Mouse (Mus musculus) lung, postnatal 0 days (tissue): ENCODE measurements around the gene Nit1. TPM values are rescaled to one million over a fixed set of nuclear protein-coding genes. Genes with fewer than 3 reads are reported as not detected.
"Not testable (repeated sequence)": the region's sequence is repeated elsewhere in the genome, so short reads cannot be mapped to it uniquely, and the experiment has no call there.

ENCODE experiments used
- ATAC-seq: fragments of 200-750 bp; cut with Nextera tagmentation; 2 replicates; pipeline ENCODE4 v1.8.0; 2017; ENCODE audit warnings: moderate library complexity
- DNase-seq: peaks from one replicate; pipeline ENCODE4 v3.0.0-alpha.2; 2016; ENCODE audit warnings: low spot score
- H3K27ac ChIP-seq: fragments of 300-500 bp; sonication (generic); 2 replicates; pipeline ENCODE4 v1.5.1; 2014; ENCODE audit warnings: antibody characterized with exemption, mild to moderate bottlenecking, low read length, mixed read lengths
- H3K27me3 ChIP-seq: fragments of 300-500 bp; sonication (generic); replicated peaks from 2 replicates; pipeline ENCODE4 v1.6.1; 2014; ENCODE audit warnings: low read length, mixed read lengths; ENCODE audit not compliant: insufficient read depth
- H3K36me3 ChIP-seq: fragments of 300-500 bp; sonication (generic); 2 replicates; pipeline ENCODE4 v1.6.1; 2014; ENCODE audit warnings: low read length, mixed read lengths; ENCODE audit not compliant: insufficient read depth
- H3K4me1 ChIP-seq: fragments of 300-500 bp; sonication (generic); 2 replicates; pipeline ENCODE4 v1.6.1; 2014; ENCODE audit warnings: antibody characterized with exemption, low read depth, low read length, mixed read lengths; ENCODE audit not compliant: insufficient read depth
- H3K4me2 ChIP-seq: fragments of 300-500 bp; sonication (generic); replicated peaks from 2 replicates; pipeline ENCODE4 v1.6.1; 2014; ENCODE audit warnings: low read depth, mild to moderate bottlenecking, low read length, moderate library complexity, mixed read lengths
- H3K4me3 ChIP-seq: fragments of 300-500 bp; sonication (generic); 2 replicates; pipeline ENCODE4 v1.5.1; 2014; ENCODE audit warnings: low read depth, low read length
- H3K9ac ChIP-seq: fragments of 300-500 bp; sonication (generic); replicated peaks from 2 replicates; pipeline ENCODE4 v1.6.1; 2014; ENCODE audit warnings: low read depth, mild to moderate bottlenecking
- H3K9me3 ChIP-seq: fragments of 300-500 bp; sonication (generic); 2 replicates; pipeline ENCODE4 v1.6.1; 2016; ENCODE audit warnings: low read length, mixed read lengths
- CTCF ChIP-seq: IDR thresholded peaks from 2 replicates; pipeline ENCODE4 v1.5.1; 2016; ENCODE audit warnings: antibody characterized with exemption, mild to moderate bottlenecking
- EP300 ChIP-seq: IDR thresholded peaks from 2 replicates; pipeline ENCODE4 v1.6.1; 2016; ENCODE audit warnings: antibody characterized with exemption, mild to moderate bottlenecking, control low read depth
- WGBS: fragments of 180-500 bp; shearing (Covaris S2); extraction: QIAGEN DNeasy Blood & Tissue Kit; methylation state at CpG from one replicate; pipeline ENCODE4 v1.1.7; 2014; 5-methylcytosine and 5-hydroxymethylcytosine counted together
- polyA plus RNA-seq: library from polyadenylated mRNA; unstranded; fragments of >200 nt; fragmentation: Nextera tagmentation; extraction: Ambion mirVana; gene quantifications from 2 replicates; pipeline ENCODE4 v1.2.1, GENCODE M21; 2015

Gene Nit1
- polyA plus RNA-seq, 1 experiment from 2014 or later = 39.9 TPM

DNA sequence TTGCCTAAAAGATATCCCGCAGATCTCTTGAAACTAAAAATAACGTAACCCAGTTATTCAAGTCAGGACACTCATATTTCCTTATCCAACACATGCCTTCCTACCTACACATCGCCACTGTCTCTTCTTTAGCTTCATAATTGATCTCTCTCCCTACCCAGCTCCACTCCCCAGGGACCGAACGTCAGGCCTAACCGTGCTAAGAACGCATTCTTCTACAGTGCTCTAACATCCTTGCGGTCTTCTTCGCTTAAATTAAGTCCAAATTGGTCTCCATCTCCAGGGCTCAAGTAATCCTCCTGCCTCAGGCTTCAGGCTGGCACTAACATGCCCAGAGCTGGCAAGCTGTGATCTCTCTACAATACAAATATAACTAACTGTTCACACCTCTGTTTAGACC is 17.2 kb downstream of the Nit1 start:
- ATAC-seq = no peak
- TF ChIP-seq EP300 (no peak; the same call in 1 of the 2 replicates), CTCF (no peak)
- Histone ChIP-seq H3K4me2 (peak overlapping the region; percentile 75), H3K36me3 (no peaks in the 10 kb centered on the region), H3K9me3 (no peaks in the 10 kb centered on the region), H3K4me1 (peaks cover 7% of the 10 kb centered on the region; the same call in 1 of the 2 replicates), H3K27me3 (no peaks in the 10 kb centered on the region), H3K27ac (peak overlapping the region; percentile 99), H3K4me3 (peak overlapping the region; percentile 67), H3K9ac (peak overlapping the region; percentile 90)
- no peak for DNase-seq
- 15% methylated on average over 9 of the region's 9 CpGs for WGBS

DNA sequence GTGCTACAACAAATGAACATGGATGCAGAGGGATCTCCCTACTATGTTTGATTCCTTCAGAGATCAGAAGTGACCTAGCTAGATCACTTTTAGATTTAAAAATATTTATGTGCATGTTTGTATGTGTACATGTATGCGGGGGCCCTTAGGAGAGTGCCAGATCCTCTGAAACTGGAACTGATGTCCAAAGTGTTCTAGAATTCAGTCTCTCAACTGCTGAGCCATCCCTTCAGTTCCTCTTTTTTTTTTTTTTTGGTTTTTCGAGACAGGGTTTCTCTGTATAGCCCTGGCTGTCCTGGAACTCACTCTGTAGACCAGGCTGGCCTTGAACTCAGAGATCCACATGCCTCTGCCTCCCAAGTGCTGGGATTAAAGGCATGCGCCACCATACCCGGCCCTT is 18.9 kb downstream of the Nit1 start:
- H3K4me3 ChIP-seq, H3K9me3 ChIP-seq, H3K9ac ChIP-seq, H3K4me1 ChIP-seq, ATAC-seq, H3K4me2 ChIP-seq, H3K36me3 ChIP-seq, DNase-seq, H3K27ac ChIP-seq, H3K27me3 ChIP-seq: not testable (repeated sequence)
- 80% methylated on average over 4 of the region's 4 CpGs for WGBS

DNA sequence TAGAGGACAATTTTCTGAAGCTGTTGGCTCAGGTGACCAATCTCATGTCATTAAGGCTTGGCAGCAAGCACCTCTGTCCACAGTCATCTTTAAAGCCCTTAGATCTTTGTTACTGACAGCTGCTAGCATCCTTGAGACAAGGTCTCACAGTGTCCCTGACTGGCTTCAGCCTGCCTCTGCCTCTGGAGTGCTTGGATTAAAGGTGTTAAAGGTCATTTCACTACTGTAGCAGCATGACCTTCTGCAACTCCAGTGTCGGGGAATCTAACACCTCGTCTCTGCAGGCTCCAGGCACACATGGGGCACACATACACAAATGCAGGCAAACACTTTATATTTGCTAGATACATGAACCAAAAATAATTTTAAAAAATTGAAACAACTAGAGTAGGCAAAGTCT is 19.9 kb downstream of the Nit1 start:
- WGBS = 81% methylated on average over 2 of the region's 2 CpGs
- no peak overlapping the region for H3K4me2 ChIP-seq
- no peak for ATAC-seq
- no peak overlapping the region for H3K27ac ChIP-seq
- no peak overlapping the region for H3K4me3 ChIP-seq
- H3K9ac ChIP-seq = no peak overlapping the region
- DNase-seq = no peak
- H3K36me3 ChIP-seq = no peaks in the 10 kb centered on the region
- H3K9me3 ChIP-seq = no peaks in the 10 kb centered on the region
- H3K4me1 ChIP-seq = peaks cover 7% of the 10 kb centered on the region; the same call in 1 of the 2 replicates
- TF ChIP-seq EP300 (no peak), CTCF (no peak)
- no peaks in the 10 kb centered on the region for H3K27me3 ChIP-seq

DNA sequence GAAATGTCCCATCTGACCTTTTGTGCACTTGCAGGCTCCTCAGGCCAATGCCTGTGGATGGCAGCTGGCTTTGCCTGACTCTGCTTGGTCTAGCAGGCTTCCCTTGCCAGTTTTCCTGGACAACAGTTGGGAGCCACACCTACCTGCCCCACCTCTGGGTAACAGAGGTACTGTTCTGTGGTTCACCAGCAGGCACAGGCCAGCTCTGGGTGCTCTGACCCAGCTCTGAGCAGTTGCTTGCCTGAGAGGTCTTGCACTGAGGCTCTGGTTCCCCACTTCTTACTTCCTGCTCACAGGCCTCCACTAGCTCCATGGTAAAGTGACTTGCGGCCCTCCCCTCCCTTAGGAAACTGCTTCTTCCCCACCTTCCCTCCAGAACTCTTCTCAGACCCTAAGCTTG is 23.4 kb downstream of the Nit1 start:
- ATAC-seq (peak; percentile 50), DNase-seq (peak; percentile 4)
- Histone ChIP-seq H3K4me3 (no peak overlapping the region), H3K9ac (no peak overlapping the region), H3K4me1 (no peaks in the 10 kb centered on the region), H3K27me3 (no peaks in the 10 kb centered on the region), H3K36me3 (no peaks in the 10 kb centered on the region), H3K4me2 (no peak overlapping the region), H3K27ac (no peak overlapping the region), H3K9me3 (no peaks in the 10 kb centered on the region)
- 56% methylated on average over 1 of the region's 1 CpGs for WGBS
- TF ChIP-seq EP300 (no peak), CTCF (no peak)

DNA sequence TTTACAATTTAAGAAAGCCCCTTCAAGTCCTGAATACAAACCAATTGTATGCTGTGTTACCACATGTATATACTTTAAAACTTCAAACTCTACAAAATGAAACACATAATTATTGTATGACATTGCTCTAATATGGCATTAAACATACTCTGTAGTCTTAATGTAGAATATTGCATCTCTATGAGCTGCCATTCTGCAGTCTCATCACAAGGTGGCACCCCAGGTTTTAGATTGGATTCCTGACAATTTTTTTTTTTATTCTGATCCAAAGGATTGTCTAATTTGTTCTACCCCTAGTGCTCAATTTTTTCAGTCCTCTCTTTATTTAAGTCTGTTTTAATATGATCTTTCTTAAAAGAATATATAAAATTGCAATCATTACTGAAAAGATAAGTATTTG is 24.0 kb downstream of the Nit1 start:
- no peak for ATAC-seq
- Histone ChIP-seq H3K4me2 (no peak overlapping the region), H3K9me3 (no peaks in the 10 kb centered on the region), H3K4me3 (no peak overlapping the region), H3K27me3 (no peaks in the 10 kb centered on the region), H3K36me3 (no peaks in the 10 kb centered on the region), H3K27ac (no peak overlapping the region), H3K4me1 (no peaks in the 10 kb centered on the region), H3K9ac (no peak overlapping the region)
- peak; percentile 80 for DNase-seq
- TF ChIP-seq EP300 (peak; percentile 10; the same call in 1 of the 2 replicates), CTCF (peak; percentile 78)

DNA sequence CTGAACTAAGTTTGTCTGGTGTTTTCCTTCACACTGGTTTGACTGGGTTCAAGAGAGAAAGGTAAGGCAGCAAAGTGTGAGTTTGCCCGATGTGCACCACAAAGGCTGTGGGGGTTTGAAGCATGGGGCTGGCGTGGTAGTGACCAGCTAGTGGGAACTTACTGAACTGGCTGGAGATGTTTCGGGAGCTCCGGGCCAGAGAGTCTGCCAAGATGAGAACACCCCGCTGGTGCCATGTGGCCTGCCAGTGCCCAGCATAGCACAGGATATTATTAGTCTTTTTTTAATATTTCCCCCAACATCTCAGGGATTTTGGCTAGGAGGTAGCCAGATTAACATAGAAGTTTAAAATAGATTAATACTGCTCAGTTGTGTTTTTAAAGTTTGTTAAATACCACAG is 25.3 kb downstream of the Nit1 start:
- ATAC-seq (no peak), DNase-seq (no peak)
- Histone ChIP-seq H3K4me2 (no peak overlapping the region; the same call in 1 of the 2 replicates), H3K27me3 (no peaks in the 10 kb centered on the region), H3K27ac (no peak overlapping the region), H3K4me1 (no peaks in the 10 kb centered on the region), H3K4me3 (no peak overlapping the region), H3K36me3 (no peaks in the 10 kb centered on the region), H3K9ac (no peak overlapping the region), H3K9me3 (no peaks in the 10 kb centered on the region)
- no peak for TF ChIP-seq EP300
- no peak for TF ChIP-seq CTCF
- WGBS = 24% methylated on average over 5 of the region's 5 CpGs

DNA sequence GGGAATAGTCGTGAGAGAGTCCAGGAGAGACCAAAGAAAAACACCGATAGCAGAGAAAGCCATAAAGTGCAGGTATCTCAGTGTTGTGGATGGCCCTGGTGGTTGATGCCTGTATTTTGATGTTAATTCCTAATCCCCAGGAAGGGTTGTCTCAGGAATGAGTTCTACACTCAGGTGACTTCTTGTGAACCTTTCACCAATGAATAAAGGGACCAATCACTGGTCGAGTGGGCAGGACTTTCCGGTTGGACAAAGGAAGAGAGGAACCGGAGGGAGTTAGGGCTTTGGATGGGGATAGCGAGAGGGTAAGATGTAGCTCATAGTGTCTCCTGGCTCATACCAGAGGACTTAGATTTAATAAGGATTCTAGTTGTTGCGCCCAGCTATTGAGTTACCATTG is 25.7 kb downstream of the Nit1 start:
- TF ChIP-seq CTCF (no peak), EP300 (no peak)
- Histone ChIP-seq H3K27me3 (no peaks in the 10 kb centered on the region), H3K4me1 (no peaks in the 10 kb centered on the region), H3K4me3 (no peak overlapping the region), H3K9ac (no peak overlapping the region), H3K36me3 (no peaks in the 10 kb centered on the region), H3K9me3 (no peaks in the 10 kb centered on the region), H3K27ac (no peak overlapping the region), H3K4me2 (no peak overlapping the region; the same call in 1 of the 2 replicates)
- no peak for DNase-seq
- WGBS = 15% methylated on average over 7 of the region's 7 CpGs
- no peak for ATAC-seq
